Mouse (Mus musculus): ENCODE measurements around the gene Sptbn1. TPM values are rescaled to one million over a fixed set of nuclear protein-coding genes. Genes with fewer than 3 reads are reported as not detected.

Sptbn1 gene
- polyA plus RNA-seq, 1 experiment from 2014 or later = 16.9 TPM

DNA sequence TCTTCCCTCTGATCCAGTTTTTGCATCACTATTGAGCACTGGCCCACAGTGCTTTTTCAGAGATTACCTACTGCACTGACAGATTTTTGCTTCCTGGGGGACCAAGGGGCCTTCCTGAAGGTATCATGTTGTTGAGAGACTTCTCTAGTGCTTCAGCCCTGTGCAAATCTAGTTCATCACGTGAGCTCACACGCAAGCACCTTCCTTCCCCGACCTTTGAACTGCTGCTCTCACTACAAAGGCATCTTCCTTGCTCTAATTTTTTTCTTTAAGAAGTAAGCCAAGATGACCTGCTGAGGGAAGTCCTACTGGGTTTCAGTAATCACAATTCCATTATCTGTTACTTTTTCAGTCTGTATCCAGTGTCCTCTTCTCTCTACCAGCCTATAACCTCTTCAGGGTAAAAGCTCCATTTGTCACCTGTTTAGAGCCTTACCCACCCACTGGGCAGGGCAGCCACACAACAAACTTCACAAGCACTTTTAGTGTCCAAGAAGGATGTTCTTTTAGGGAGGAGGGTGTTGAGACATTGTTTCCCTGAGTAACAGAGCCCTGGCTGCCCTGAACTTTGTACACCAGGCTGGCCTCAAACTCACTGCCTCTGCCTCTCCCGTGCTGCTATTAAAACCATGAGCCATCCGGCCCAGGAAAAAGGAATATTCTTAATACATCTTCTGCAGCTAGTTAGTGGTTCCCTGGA, 103.3 kb downstream of the Sptbn1 start:
- no peaks in the 10 kb centered on the region for H3K36me3 ChIP-seq
- no peaks in the 10 kb centered on the region for H3K27me3 ChIP-seq
- no peak overlapping the region for H3K4me2 ChIP-seq
- WGBS (ENCODE audit: insufficient replicate concordance) = 54% methylated on average over 5 of the region's 5 CpGs
- H3K9ac ChIP-seq = no peak overlapping the region
- peak overlapping the region; percentile 65 for H3K27ac ChIP-seq
- ATAC-seq (ENCODE audit: low read depth) (no peak), DNase-seq (no peak)
- H3K9me3 ChIP-seq (replicated peaks) = no peaks in the 10 kb centered on the region
- peaks cover 87% of the 10 kb centered on the region for H3K4me1 ChIP-seq (replicated peaks)
- no peak overlapping the region for H3K4me3 ChIP-seq (replicated peaks)

DNA sequence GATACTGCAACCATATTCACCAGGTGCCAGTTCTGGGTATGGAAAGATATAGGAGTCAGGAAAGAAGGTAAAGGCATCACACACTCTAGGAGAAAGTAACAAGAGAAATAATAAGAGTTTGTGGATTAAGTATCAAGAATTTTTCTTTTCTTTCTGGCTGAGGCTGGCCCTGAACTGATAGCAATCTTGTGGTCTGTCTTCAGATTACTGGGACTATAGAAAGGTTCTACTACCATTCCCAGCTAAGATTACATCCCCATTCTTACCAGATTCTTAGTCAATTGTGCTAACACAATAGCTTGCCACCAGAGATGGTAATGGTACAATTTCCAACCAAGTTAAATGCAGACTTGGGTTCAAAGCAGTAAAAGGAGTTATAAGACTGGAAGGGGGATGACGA, 104.1 kb downstream of the Sptbn1 start:
- WGBS (ENCODE audit: insufficient replicate concordance) = 61% methylated on average over 1 of the region's 1 CpGs
- H3K4me3 ChIP-seq (replicated peaks) = no peak overlapping the region
- H3K9ac ChIP-seq = no peak overlapping the region
- no peaks in the 10 kb centered on the region for H3K27me3 ChIP-seq
- no peak for ATAC-seq (ENCODE audit: low read depth)
- H3K4me2 ChIP-seq = no peak overlapping the region
- no peak overlapping the region for H3K27ac ChIP-seq
- H3K9me3 ChIP-seq (replicated peaks) = no peaks in the 10 kb centered on the region
- no peak for DNase-seq
- no peaks in the 10 kb centered on the region for H3K36me3 ChIP-seq
- peaks cover 95% of the 10 kb centered on the region for H3K4me1 ChIP-seq (replicated peaks)

GRCm38 (mm10) chr11:30163081-30163480, 104.9 kb downstream of the Sptbn1 start:
- Histone ChIP-seq H3K27ac (no peak overlapping the region), H3K4me1 (replicated peaks) (peaks cover 96% of the 10 kb centered on the region), H3K27me3 (no peaks in the 10 kb centered on the region), H3K9me3 (replicated peaks) (no peaks in the 10 kb centered on the region), H3K4me2 (no peak overlapping the region), H3K36me3 (0 out of 2 replicates have a peak, but pooled peaks cover 3% of the 10 kb centered on the region), H3K4me3 (replicated peaks) (no peak overlapping the region), H3K9ac (no peak overlapping the region)
- no peak for ATAC-seq (ENCODE audit: low read depth)
- WGBS (ENCODE audit: insufficient replicate concordance) = 27% methylated on average over 4 of the region's 4 CpGs
- DNase-seq = no peak

DNA sequence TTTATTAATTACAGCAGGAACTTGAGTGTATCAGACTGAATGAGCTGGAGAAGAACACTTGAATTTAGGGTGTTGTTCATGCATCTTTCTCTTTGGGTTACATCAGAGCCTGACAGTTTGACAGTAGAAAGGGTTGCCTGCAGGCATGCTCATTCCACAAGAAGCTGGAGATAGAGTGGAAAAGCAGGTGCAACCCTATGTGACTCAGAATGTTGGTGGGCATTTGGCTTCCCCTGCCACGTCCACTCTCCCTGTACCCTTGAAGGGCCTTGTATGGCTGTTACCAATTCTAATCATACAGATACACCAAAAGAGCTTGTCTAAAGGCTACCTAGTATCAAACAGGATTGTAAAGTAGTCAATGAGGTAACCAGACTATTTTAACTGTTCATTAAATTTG, 106.2 kb downstream of the Sptbn1 start:
- Histone ChIP-seq H3K4me2 (no peak overlapping the region), H3K9me3 (replicated peaks) (no peaks in the 10 kb centered on the region), H3K9ac (no peak overlapping the region), H3K27ac (peak overlapping the region; percentile 67), H3K27me3 (no peaks in the 10 kb centered on the region), H3K4me3 (replicated peaks) (no peak overlapping the region), H3K36me3 (0 out of 2 replicates have a peak, but pooled peaks cover 3% of the 10 kb centered on the region), H3K4me1 (replicated peaks) (peaks cover 94% of the 10 kb centered on the region)
- DNase-seq (no peak), ATAC-seq (ENCODE audit: low read depth) (no peak)
- 74% methylated on average over 1 of the region's 1 CpGs for WGBS (ENCODE audit: insufficient replicate concordance)

GRCm38 (mm10) chr11:30161173-30161650, 106.8 kb downstream of the Sptbn1 start:
- peak overlapping the region; percentile 43 for H3K4me2 ChIP-seq

DNA sequence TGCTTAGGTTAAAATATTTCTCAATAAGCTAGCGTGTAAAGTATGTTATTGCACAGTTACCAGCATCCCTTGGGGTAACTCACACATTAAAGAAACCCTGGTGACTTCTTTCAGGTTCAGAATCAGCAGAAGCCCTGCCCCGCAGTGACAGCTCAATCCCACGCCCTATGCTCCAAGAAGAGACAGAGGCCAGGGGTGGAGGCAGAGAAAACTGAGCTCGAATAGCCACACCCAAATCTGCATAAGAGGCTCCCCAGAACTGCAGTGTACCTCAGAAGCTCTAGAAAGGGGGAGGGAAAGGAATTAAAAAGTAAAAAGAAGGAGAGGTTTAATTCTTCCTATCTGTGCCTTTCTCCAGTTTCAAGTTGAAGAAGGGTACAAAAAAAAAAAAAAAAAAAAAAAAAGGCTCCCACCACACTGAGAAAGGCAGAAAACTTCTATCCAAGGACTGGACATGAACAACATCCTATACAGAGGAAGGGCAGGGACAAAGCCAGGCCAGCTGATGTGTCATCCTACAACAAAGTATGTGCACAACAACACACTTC, 107.3 kb downstream of the Sptbn1 start:
- whole genome bisulfite sequencing (ENCODE audit: insufficient replicate concordance) = 37% methylated on average over 4 of the region's 4 CpGs

More at GRCm38 (mm10) chr11:30161173-30161650, 106.8 kb downstream of the Sptbn1 start:
- WGBS (ENCODE audit: insufficient replicate concordance) = 39% methylated on average over 6 of the region's 6 CpGs
- ATAC-seq (ENCODE audit: low read depth) (peak; percentile 40), DNase-seq (peak; percentile 22)
- no peaks in the 10 kb centered on the region for H3K9me3 ChIP-seq (replicated peaks)
- H3K27me3 ChIP-seq = no peaks in the 10 kb centered on the region
- H3K9ac ChIP-seq = peak overlapping the region; percentile 39; the same call in 1 of the 2 replicates
- H3K36me3 ChIP-seq = 0 out of 2 replicates have a peak, but pooled peaks cover 3% of the 10 kb centered on the region
- peak overlapping the region; percentile 67 for H3K27ac ChIP-seq
- peaks cover 89% of the 10 kb centered on the region for H3K4me1 ChIP-seq (replicated peaks)
- H3K4me3 ChIP-seq (replicated peaks) = no peak overlapping the region

DNA sequence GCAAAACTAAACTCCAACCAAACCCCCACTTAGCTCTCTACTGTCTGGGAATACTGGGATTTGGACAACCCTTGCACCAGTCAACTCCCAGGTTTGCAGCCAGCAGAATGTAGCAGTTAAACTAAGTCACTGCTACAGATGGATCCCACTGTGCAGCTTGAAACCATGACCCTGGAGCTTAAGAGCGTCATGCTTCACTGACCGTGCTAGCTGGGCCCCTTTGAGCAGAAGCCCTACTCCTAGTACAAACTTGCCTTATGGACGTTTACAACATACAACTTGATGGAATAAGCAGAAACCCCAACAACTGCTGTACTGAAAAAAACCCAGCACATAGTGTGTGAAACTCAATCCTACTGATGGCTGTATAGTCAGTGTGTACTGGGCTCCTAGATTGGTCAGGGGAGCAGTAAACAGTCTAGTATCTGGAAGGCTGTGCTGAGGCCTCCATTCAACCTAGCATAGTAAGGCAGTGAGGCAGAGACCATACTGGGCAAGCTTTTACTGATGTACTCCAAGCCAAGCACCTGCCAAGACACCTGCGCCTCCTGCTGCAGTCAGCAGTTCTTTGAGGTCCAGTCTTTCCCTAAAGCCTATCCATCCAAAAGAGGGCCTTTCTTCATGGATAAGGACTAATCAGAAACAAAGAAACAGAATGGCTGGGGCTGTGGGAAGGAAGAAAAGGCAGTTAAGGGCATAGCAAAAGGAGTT, 108.3 kb downstream of the Sptbn1 start:
- peaks cover 83% of the 10 kb centered on the region for H3K4me1 ChIP-seq (replicated peaks)
- no peaks in the 10 kb centered on the region for H3K9me3 ChIP-seq (replicated peaks)
- ATAC-seq (ENCODE audit: low read depth) (no peak), DNase-seq (no peak)
- 0 out of 2 replicates have a peak overlapping the region, but pooled peaks have one; percentile 43 for H3K4me2 ChIP-seq
- H3K27me3 ChIP-seq = no peaks in the 10 kb centered on the region
- WGBS (ENCODE audit: insufficient replicate concordance) = 82% methylated on average over 4 of the region's 4 CpGs
- 0 out of 2 replicates have a peak, but pooled peaks cover 3% of the 10 kb centered on the region for H3K36me3 ChIP-seq
- no peak overlapping the region; the same call in 1 of the 2 replicates for H3K9ac ChIP-seq
- no peak overlapping the region for H3K4me3 ChIP-seq (replicated peaks)
- H3K27ac ChIP-seq = peak overlapping the region; percentile 86

More for the DNA sequence above, 107.3 kb downstream of the Sptbn1 start:
- Histone ChIP-seq H3K27me3 (no peaks in the 10 kb centered on the region), H3K27ac (peak overlapping the region; percentile 67), H3K9ac (peak overlapping the region; percentile 39; the same call in 1 of the 2 replicates), H3K36me3 (0 out of 2 replicates have a peak, but pooled peaks cover 3% of the 10 kb centered on the region), H3K4me2 (peak overlapping the region; percentile 43), H3K9me3 (replicated peaks) (no peaks in the 10 kb centered on the region), H3K4me1 (replicated peaks) (peaks cover 84% of the 10 kb centered on the region), H3K4me3 (replicated peaks) (no peak overlapping the region)
- ATAC-seq (ENCODE audit: low read depth) = peak; percentile 86
- DNase-seq = peak; percentile 60

DNA sequence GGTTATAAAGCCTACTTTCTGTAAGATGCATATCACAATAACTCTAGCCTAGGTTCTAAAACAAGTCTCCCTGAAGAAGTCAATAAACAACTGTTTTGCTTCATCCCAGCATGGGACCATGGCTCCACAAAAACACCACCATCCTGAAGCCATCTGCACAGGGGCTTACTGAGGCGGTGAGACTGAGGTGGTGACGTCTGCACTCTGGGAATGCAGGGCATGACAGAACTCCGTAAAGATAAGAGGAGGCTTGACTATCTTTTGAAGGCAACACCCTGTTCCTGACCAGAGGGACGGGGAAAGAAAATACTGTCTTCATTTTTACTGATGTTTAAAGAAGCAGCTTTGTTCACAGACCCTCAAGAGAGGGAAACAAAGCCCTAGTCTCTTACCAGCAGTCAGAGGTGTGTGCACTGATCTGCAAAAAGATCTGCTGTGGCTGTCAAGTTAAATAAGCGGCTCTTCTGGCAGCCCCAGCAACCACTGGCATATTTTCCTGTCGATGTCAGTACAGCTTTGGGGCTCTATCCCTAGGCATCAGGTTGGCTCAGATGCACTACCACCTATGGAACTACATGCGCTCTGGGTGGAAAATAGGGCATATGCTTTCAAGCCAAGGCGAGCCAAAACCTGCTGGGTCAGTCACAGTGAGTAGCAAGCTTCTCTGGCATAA, 109.8 kb downstream of the Sptbn1 start:
- H3K4me2 ChIP-seq = peak overlapping the region; percentile 62
- H3K9me3 ChIP-seq (replicated peaks) = no peaks in the 10 kb centered on the region
- ATAC-seq (ENCODE audit: low read depth) = peak; percentile 94
- peak overlapping the region; percentile 69 for H3K9ac ChIP-seq
- H3K4me1 ChIP-seq (replicated peaks) = peaks cover 71% of the 10 kb centered on the region
- WGBS (ENCODE audit: insufficient replicate concordance) = 29% methylated on average over 8 of the region's 8 CpGs
- peaks cover 10% of the 10 kb centered on the region for H3K36me3 ChIP-seq
- H3K27ac ChIP-seq = peak overlapping the region; percentile 86
- no peaks in the 10 kb centered on the region for H3K27me3 ChIP-seq
- peak; percentile 63 for DNase-seq
- H3K4me3 ChIP-seq (replicated peaks) = peak overlapping the region; percentile 16

GRCm38 (mm10) chr11:30155887-30156286, 112.1 kb downstream of the Sptbn1 start:
- H3K27me3 ChIP-seq = no peaks in the 10 kb centered on the region
- no peak overlapping the region for H3K4me3 ChIP-seq (replicated peaks)
- H3K9ac ChIP-seq = no peak overlapping the region
- 63% methylated on average over 2 of the region's 2 CpGs for WGBS (ENCODE audit: insufficient replicate concordance)
- H3K4me2 ChIP-seq = no peak overlapping the region
- DNase-seq (no peak), ATAC-seq (ENCODE audit: low read depth) (no peak)
- H3K27ac ChIP-seq = no peak overlapping the region
- H3K4me1 ChIP-seq (replicated peaks) = peaks cover 50% of the 10 kb centered on the region
- no peaks in the 10 kb centered on the region for H3K9me3 ChIP-seq (replicated peaks)
- peaks cover 11% of the 10 kb centered on the region for H3K36me3 ChIP-seq

GRCm38 (mm10) chr11:30154980-30155379, 113.0 kb downstream of the Sptbn1 start:
- H3K27me3 ChIP-seq = no peaks in the 10 kb centered on the region
- peaks cover 41% of the 10 kb centered on the region for H3K4me1 ChIP-seq (replicated peaks)
- no peak overlapping the region for H3K27ac ChIP-seq
- DNase-seq (no peak), ATAC-seq (ENCODE audit: low read depth) (no peak)
- H3K9ac ChIP-seq = no peak overlapping the region
- H3K4me2 ChIP-seq = no peak overlapping the region
- H3K4me3 ChIP-seq (replicated peaks) = no peak overlapping the region
- 14% methylated on average over 2 of the region's 2 CpGs for WGBS (ENCODE audit: insufficient replicate concordance)
- H3K9me3 ChIP-seq (replicated peaks) = no peaks in the 10 kb centered on the region
- peaks cover 13% of the 10 kb centered on the region for H3K36me3 ChIP-seq

GRCm38 (mm10) chr11:30148888-30149287, 119.1 kb downstream of the Sptbn1 start:
- WGBS (ENCODE audit: insufficient replicate concordance) = 71% methylated on average over 5 of the region's 5 CpGs
- no peak for DNase-seq
- H3K9me3 ChIP-seq (replicated peaks) = no peaks in the 10 kb centered on the region
- peaks cover 28% of the 10 kb centered on the region for H3K36me3 ChIP-seq
- H3K9ac ChIP-seq = no peak overlapping the region
- H3K4me1 ChIP-seq (replicated peaks) = peaks cover 3% of the 10 kb centered on the region; the same call in 1 of the 2 replicates
- no peaks in the 10 kb centered on the region for H3K27me3 ChIP-seq
- H3K27ac ChIP-seq = no peak overlapping the region
- no peak overlapping the region for H3K4me2 ChIP-seq
- no peak for ATAC-seq (ENCODE audit: low read depth)
- no peak overlapping the region for H3K4me3 ChIP-seq (replicated peaks)

Measured in liver, embryonic 13.5 days (tissue).